Mouse (Mus musculus): Measurements from ENCODE around the gene Nf2.

DNA sequence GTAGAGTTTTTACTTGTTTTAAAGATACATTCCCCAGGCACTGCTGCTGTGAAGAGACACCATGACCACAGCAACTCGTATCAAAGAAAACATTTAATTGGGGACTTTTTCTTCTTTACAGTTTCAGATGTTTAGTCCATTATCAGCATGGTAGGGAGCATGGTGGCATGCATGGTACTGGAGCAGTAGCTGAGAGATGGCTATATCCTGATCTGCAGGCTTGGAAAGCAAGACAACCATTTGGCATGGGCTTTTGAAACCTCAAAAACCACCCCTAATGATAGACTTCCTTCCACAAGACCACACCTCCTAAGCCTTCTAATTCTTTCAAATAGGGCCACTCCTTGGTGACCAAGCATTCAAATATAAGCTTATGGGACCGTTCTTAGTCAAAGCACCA is 1.1 kb upstream of the Nf2 start:
- TF ChIP-seq POLR2A (IDR thresholded peaks at IDR 0.05; ENCODE audit: low read depth, low read length): no peak
- TF ChIP-seq CTCF (IDR thresholded peaks at IDR 0.05; ENCODE audit: extremely low read depth, insufficient read depth, insufficient read length, insufficient replicate concordance): no peak
